Mouse (Mus musculus): ENCODE data around the gene Ilk. TPM values are rescaled to one million over a fixed set of nuclear protein-coding genes. Genes with fewer than 3 reads are reported as not detected.
"Not testable (repeated sequence)": the region's sequence is repeated elsewhere in the genome, so short reads cannot be mapped to it uniquely, and the experiment has no call there.

The Ilk gene
- polyA plus RNA-seq, 1 experiment from 2014 or later = 384 TPM

DNA sequence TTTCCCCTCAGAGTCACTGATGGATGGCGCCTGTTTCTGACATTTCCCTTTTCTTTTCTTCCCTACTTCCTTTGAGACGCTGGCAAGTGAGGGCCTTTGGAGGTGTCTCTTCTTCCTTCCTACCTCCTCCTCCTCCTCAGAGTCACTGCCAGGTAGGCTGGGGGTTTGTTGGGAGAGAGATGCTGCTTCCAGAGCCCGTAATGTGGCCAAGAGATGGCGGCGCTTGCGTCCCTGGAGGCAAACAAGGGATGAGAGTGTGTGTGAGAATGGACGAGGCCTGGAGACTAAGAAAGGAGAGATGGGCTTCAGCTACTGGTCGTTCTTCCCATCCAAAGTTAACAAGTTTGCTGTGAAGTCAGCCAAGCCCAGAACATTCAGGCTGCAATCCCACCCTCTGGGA lies 1.6 kb upstream of the Ilk start:
- Histone ChIP-seq H3K4me2 (peak overlapping the region; percentile 84), H3K4me3 (no peak overlapping the region), H3K9ac (0 out of 2 replicates have a peak overlapping the region, but pooled peaks have one; percentile 3), H3K36me3 (peaks cover 50% of the 10 kb centered on the region), H3K27me3 (replicated peaks) (no peaks in the 10 kb centered on the region), H3K4me1 (replicated peaks) (peaks cover 26% of the 10 kb centered on the region), H3K27ac (ENCODE audit: poor library complexity, severe bottlenecking) (no peak overlapping the region), H3K9me3 (replicated peaks) (no peaks in the 10 kb centered on the region)
- WGBS = 84% methylated on average over 8 of the region's 8 CpGs
- ATAC-seq (ENCODE audit: insufficient number of reproducible peaks, low FRiP score) = no peak

DNA sequence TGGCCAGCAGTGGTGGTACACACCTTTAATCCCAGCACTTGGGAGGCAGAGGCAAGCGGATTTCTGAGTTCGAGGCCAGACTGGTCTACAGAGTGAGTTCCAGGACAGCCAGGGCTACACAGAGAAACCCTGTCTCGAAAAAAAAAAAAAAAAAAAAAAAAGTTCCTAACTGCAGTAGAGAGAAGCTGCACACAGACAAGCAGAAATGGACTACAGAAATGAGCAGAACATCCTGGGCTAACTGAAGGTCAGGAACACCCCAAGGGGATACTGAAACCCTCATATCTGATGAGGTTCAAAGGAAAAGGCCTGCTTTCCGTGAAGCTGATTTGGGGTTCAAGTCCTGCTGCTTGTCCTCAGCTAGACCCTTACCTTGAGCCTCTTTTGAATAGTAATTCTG lies 928 bp upstream of the Ilk start:
- not testable (repeated sequence) for H3K27me3 ChIP-seq (replicated peaks); H3K9me3 ChIP-seq (replicated peaks); ATAC-seq (ENCODE audit: insufficient number of reproducible peaks, low FRiP score)
- 45% methylated on average over 4 of the region's 4 CpGs for WGBS
- H3K9ac ChIP-seq = peak overlapping the region; percentile 98
- H3K36me3 ChIP-seq = peaks cover 50% of the 10 kb centered on the region
- H3K4me3 ChIP-seq = peak overlapping the region; percentile 94
- H3K4me2 ChIP-seq = peak overlapping the region; percentile 84
- peak overlapping the region; percentile 96; the same call in 1 of the 2 replicates for H3K27ac ChIP-seq (ENCODE audit: poor library complexity, severe bottlenecking)
- H3K4me1 ChIP-seq (replicated peaks) = peaks cover 33% of the 10 kb centered on the region

DNA sequence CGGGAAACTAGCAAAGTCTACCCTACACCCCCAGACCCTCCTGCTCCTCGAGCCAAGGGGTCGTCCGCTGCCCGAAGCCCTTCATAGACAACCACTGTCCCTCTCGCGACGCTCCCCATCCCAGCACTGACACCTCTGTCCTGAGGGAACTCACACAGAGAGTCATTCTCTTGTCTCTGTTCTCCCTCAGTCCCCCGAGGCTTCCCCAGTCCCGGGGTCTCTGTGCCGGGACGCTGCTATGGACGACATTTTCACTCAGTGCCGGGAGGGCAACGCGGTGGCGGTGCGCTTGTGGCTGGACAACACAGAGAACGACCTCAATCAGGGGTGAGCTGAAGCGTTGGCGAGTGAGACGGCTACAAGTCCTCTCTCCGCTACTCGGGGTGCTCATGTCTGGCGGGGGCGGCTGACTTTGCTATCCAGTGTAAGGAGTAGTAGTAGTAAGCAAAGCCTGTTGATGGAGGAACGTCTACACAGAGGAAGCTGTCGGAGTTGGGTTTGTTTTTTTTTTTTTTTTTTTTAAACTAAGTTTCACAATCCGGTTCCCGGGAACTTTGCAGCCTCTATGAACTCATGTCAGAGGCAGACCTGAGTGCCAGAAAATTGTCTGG lies 624 bp downstream of the Ilk start, which contains the start of gene Rrp8:
Gene Rrp8 (minus strand): TSS at position 475 of the 611 bp plus-strand sequence.
- H3K4me3 ChIP-seq = peak within 1 kb of the TSS; percentile 94
- H3K27ac ChIP-seq (ENCODE audit: poor library complexity, severe bottlenecking) = peak within 1 kb of the TSS; percentile 99
- peak within 1 kb of the TSS; percentile 84 for H3K4me2 ChIP-seq
- H3K9me3 ChIP-seq (replicated peaks) = no peaks in the 10 kb centered on the region
- peak within 1 kb of the TSS; percentile 98 for H3K9ac ChIP-seq
- peak; percentile 1; the same call in 1 of the 2 replicates for ATAC-seq (ENCODE audit: insufficient number of reproducible peaks, low FRiP score)
- peaks cover 33% of the 10 kb centered on the region for H3K4me1 ChIP-seq (replicated peaks)
- H3K36me3 ChIP-seq = peaks cover 51% of the 10 kb centered on the region
- WGBS = under 1% methylated on average over 30 of the region's 30 CpGs
- H3K27me3 ChIP-seq (replicated peaks) = no peaks in the 10 kb centered on the region

DNA sequence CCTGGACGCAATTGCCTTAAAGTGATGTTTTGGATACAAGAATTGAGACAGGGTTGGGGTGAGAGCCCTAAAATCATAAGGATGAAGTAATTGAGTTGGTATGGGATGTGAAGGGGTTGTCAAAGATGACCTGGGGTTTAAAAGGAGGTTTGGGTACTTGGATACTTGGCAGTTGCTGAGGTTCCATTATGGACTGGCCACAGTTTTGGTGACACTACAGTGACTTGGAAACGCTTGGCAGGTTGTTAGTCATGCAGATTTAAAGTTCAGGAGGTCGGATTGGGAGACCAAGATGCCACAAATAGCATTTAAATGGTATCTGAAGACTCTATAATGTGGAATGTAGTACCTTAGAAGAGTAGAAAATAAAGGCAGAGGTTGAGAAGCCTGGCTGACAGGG lies 1.3 kb downstream of the Ilk start:
- no peak for ATAC-seq (ENCODE audit: insufficient number of reproducible peaks, low FRiP score)
- Histone ChIP-seq H3K4me2 (peak overlapping the region; percentile 84), H3K27ac (ENCODE audit: poor library complexity, severe bottlenecking) (peak overlapping the region; percentile 96), H3K4me3 (peak overlapping the region; percentile 94), H3K4me1 (replicated peaks) (peaks cover 33% of the 10 kb centered on the region), H3K9ac (peak overlapping the region; percentile 98), H3K36me3 (peaks cover 51% of the 10 kb centered on the region), H3K27me3 (replicated peaks) (no peaks in the 10 kb centered on the region), H3K9me3 (replicated peaks) (no peaks in the 10 kb centered on the region)
- 12% methylated on average over 3 of the region's 3 CpGs for WGBS

DNA sequence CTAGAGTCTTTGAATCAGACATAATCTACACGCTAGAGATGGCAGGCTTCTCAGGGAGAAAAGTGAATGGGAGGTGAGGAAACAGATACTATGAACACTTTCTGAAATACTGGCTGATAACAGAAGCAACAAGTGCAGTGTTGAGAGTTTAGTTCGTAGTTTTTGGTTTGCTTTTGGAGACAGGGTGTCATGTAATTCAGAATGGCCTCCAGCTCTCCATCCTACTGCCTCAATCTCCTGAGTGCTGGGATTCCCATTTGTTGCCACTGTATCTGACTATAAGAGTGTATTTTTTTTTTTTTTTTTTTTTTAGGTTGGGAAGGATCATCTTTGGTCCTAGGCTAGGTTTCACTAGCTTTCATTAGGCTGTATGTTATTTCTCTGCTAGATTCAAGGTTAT lies 1.9 kb downstream of the Ilk start:
- H3K9me3 ChIP-seq (replicated peaks) = no peaks in the 10 kb centered on the region
- H3K36me3 ChIP-seq = peaks cover 51% of the 10 kb centered on the region
- H3K9ac ChIP-seq = peak overlapping the region; percentile 63
- H3K4me3 ChIP-seq = peak overlapping the region; percentile 94
- H3K4me2 ChIP-seq = peak overlapping the region; percentile 73
- H3K27me3 ChIP-seq (replicated peaks) = no peaks in the 10 kb centered on the region
- peak overlapping the region; percentile 99 for H3K27ac ChIP-seq (ENCODE audit: poor library complexity, severe bottlenecking)
- no peak for ATAC-seq (ENCODE audit: insufficient number of reproducible peaks, low FRiP score)
- H3K4me1 ChIP-seq (replicated peaks) = peaks cover 40% of the 10 kb centered on the region
- 45% methylated on average over 2 of the region's 2 CpGs for WGBS

DNA sequence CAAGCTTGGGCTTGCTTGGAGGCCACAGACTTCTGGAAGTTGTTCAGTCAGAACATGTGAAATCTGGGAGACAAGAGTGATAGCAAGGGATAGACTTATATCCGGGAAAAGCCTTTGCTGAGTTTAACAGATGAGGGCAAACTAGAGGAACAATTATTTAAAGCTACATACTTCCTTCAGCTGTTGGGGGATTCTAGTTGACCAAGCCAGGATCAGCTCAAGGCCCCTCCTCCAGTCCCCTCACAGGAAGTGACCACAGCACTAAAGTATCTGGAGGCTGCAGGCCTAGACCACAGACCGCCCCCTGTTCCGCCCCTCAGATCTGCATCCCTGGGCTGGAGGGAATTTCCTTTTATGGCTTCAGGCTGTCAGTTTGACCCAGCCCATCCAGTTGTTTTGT lies 2.6 kb downstream of the Ilk start:
- 8% methylated on average over 3 of the region's 3 CpGs for WGBS
- Histone ChIP-seq H3K4me2 (peak overlapping the region; percentile 73), H3K36me3 (peaks cover 44% of the 10 kb centered on the region), H3K4me1 (replicated peaks) (peaks cover 43% of the 10 kb centered on the region), H3K27ac (ENCODE audit: poor library complexity, severe bottlenecking) (peak overlapping the region; percentile 99), H3K9me3 (replicated peaks) (no peaks in the 10 kb centered on the region), H3K27me3 (replicated peaks) (no peaks in the 10 kb centered on the region), H3K9ac (peak overlapping the region; percentile 69), H3K4me3 (peak overlapping the region; percentile 94)
- peak; percentile 70 for ATAC-seq (ENCODE audit: insufficient number of reproducible peaks, low FRiP score)

DNA sequence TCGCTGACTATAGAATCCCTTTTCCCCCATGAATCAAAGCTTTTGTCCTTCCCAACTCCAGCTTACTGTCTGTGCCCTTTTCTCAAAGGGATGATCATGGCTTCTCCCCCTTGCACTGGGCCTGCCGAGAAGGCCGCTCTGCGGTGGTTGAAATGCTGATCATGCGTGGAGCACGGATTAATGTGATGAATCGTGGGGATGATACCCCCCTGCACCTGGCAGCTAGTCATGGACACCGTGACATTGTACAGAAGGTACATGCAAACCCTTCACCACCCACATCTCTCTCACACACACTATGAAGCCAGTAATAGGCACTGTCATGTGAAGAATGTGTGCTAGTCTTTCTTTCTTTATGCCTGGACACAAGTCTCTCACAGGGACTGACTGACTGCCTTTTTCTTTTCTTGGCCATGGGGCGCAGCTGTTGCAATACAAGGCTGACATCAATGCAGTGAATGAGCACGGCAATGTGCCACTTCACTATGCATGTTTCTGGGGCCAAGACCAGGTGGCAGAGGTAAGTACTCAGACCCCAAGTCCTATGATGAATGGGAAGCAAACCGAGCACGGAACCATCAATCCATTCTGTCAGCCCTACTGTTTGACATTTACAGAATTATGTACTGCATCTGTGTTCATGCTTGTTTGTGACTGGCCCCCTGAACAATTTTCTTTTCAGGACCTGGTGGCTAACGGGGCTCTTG lies 3.9 kb downstream of the Ilk start:
- H3K27ac ChIP-seq (ENCODE audit: poor library complexity, severe bottlenecking) = peak overlapping the region; percentile 99
- H3K9me3 ChIP-seq (replicated peaks) = no peaks in the 10 kb centered on the region
- WGBS = 93% methylated on average over 13 of the region's 13 CpGs
- peak overlapping the region; percentile 40; the same call in 1 of the 2 replicates for H3K9ac ChIP-seq
- peaks cover 38% of the 10 kb centered on the region for H3K4me1 ChIP-seq (replicated peaks)
- ATAC-seq (ENCODE audit: insufficient number of reproducible peaks, low FRiP score) = no peak
- H3K4me2 ChIP-seq = no peak overlapping the region
- H3K36me3 ChIP-seq = peaks cover 37% of the 10 kb centered on the region
- no peaks in the 10 kb centered on the region for H3K27me3 ChIP-seq (replicated peaks)
- H3K4me3 ChIP-seq = no peak overlapping the region

DNA sequence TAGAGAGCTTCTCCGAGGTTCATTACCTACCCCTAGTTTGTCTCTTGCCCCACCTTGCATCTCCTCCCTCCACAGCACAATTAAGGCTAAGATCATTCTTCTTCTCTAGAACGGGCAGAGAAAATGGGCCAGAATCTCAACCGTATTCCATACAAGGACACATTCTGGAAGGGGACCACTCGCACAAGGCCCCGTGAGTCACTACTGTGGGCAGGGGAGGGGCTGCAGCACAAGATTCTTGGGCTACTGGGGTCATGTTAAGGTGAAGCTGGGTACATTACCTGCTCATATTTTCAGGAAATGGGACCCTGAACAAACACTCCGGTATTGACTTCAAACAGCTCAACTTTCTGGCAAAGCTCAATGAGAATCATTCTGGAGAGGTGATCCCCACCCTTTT lies 4.5 kb downstream of the Ilk start:
- Histone ChIP-seq H3K36me3 (peaks cover 37% of the 10 kb centered on the region), H3K9ac (no peak overlapping the region), H3K4me1 (replicated peaks) (peaks cover 37% of the 10 kb centered on the region), H3K4me3 (no peak overlapping the region), H3K27me3 (replicated peaks) (no peaks in the 10 kb centered on the region), H3K4me2 (no peak overlapping the region), H3K9me3 (replicated peaks) (no peaks in the 10 kb centered on the region), H3K27ac (ENCODE audit: poor library complexity, severe bottlenecking) (no peak overlapping the region)
- 83% methylated on average over 6 of the region's 6 CpGs for WGBS
- ATAC-seq (ENCODE audit: insufficient number of reproducible peaks, low FRiP score) = no peak

DNA sequence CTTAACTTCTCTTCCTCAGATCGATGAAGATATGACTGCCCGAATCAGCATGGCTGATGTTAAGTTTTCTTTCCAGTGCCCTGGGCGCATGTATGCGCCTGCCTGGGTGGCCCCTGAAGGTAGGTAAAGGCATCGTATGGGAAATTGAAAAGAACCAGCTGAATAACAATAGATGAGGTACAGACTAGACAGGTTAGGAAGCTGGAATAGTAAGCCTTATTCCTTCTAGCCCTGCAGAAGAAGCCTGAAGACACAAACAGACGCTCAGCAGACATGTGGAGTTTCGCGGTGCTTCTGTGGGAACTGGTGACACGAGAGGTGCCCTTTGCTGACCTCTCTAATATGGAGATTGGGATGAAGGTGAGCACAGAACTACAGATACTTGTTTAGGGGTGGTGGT lies 5.6 kb downstream of the Ilk start:
- no peak for ATAC-seq (ENCODE audit: insufficient number of reproducible peaks, low FRiP score)
- Histone ChIP-seq H3K9ac (no peak overlapping the region), H3K9me3 (replicated peaks) (no peaks in the 10 kb centered on the region), H3K4me3 (no peak overlapping the region), H3K4me2 (no peak overlapping the region), H3K36me3 (peaks cover 47% of the 10 kb centered on the region), H3K27ac (ENCODE audit: poor library complexity, severe bottlenecking) (no peak overlapping the region), H3K27me3 (replicated peaks) (no peaks in the 10 kb centered on the region), H3K4me1 (replicated peaks) (peaks cover 37% of the 10 kb centered on the region)
- WGBS = 88% methylated on average over 9 of the region's 9 CpGs

DNA sequence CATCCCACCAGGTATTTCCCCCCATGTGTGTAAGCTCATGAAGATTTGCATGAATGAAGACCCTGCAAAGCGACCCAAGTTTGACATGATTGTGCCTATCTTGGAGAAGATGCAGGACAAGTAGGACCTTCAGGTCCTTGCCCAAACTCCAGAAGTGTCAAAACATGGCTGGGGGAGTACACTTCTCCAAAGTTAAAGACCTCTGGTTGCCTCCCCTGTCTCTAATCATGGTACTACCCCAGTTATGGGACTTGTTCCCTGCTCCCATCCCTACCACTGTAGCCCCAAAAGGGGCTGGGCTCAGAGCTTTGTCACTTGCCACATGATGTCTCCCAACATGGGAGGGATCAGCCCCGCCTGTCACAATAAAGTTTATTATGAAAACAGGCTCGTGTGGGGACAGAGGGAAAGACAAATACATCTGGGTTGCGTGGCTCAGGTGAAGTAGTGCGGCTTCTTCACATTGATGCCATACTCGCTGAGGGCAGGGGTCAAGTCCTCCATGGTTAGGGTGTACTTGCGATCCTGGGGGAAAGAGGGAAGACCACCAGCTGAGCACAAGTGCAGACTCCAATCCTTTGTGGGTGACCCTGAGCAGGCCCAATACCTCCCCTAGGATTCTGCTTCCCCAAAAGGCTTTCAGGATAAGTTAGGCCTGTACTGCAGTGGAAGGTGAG lies 6.3 kb downstream of the Ilk start:
- 0 out of 2 replicates have a peak overlapping the region, but pooled peaks have one; percentile 17 for H3K27ac ChIP-seq (ENCODE audit: poor library complexity, severe bottlenecking)
- H3K36me3 ChIP-seq = peaks cover 53% of the 10 kb centered on the region
- H3K9ac ChIP-seq = not testable (repeated sequence)

More for the DNA sequence above, 6.3 kb downstream of the Ilk start:
- not testable (repeated sequence) for H3K9me3 ChIP-seq (replicated peaks); H3K4me3 ChIP-seq; H3K27me3 ChIP-seq (replicated peaks); ATAC-seq (ENCODE audit: insufficient number of reproducible peaks, low FRiP score)
- Histone ChIP-seq H3K4me1 (replicated peaks) (peaks cover 35% of the 10 kb centered on the region), H3K4me2 (peak overlapping the region; percentile 92)
- WGBS = 80% methylated on average over 7 of the region's 7 CpGs
